Mouse (Mus musculus) intestine, embryonic 16.5 days (tissue): ENCODE measurements at regions not wholly inside any gene's neighbourhood (a gene's known extent, or its start where the extent isn't known, plus 50 kb on each side); places are given as distances from the start of the nearest gene placed in this dataset.

Source experiments
- ATAC-seq: fragments of 200-750 bp; cut with Nextera tagmentation; 2 replicates; pipeline ENCODE4 v1.8.0; 2017; ENCODE audit warnings: moderate TSS enrichment, moderate library complexity
- H3K27ac ChIP-seq: fragments of 300-500 bp; sonication (generic); 2 replicates; pipeline ENCODE4 v1.5.1; 2014; ENCODE audit warnings: mild to moderate bottlenecking, low read length
- H3K27me3 ChIP-seq: fragments of 300-500 bp; sonication (generic); replicated peaks from 2 replicates; pipeline ENCODE4 v1.6.1; 2014; ENCODE audit warnings: low read length, control low read depth, mixed read lengths; ENCODE audit not compliant: control insufficient read depth, insufficient read depth
- H3K36me3 ChIP-seq: fragments of 300-500 bp; sonication (generic); 2 replicates; pipeline ENCODE4 v1.6.1; 2014; ENCODE audit warnings: low read length, control low read depth; ENCODE audit not compliant: control insufficient read depth, insufficient read depth
- H3K4me1 ChIP-seq: fragments of 300-500 bp; sonication (generic); 2 replicates; pipeline ENCODE4 v1.6.1; 2014; ENCODE audit warnings: low read length, control low read depth, mixed read lengths; ENCODE audit not compliant: control insufficient read depth, insufficient read depth
- H3K4me2 ChIP-seq: fragments of 300-500 bp; sonication (generic); 2 replicates; pipeline ENCODE4 v1.6.1; 2014; ENCODE audit warnings: low read depth, low read length, control low read depth
- H3K4me3 ChIP-seq: fragments of 300-500 bp; sonication (generic); 2 replicates; pipeline ENCODE4 v1.5.1; 2014; ENCODE audit warnings: mild to moderate bottlenecking, low read length
- H3K9ac ChIP-seq: fragments of 300-500 bp; sonication (generic); 2 replicates; pipeline ENCODE4 v1.6.1; 2014; ENCODE audit warnings: low read depth, low read length
- H3K9me3 ChIP-seq: fragments of 300-500 bp; sonication (generic); 2 replicates; pipeline ENCODE4 v1.6.1; 2016; ENCODE audit warnings: low read length, control low read depth; ENCODE audit not compliant: control insufficient read depth
- WGBS: fragments of 180-500 bp; shearing (Covaris S2); extraction: QIAGEN DNeasy Blood & Tissue Kit; methylation state at CpG from one replicate; pipeline ENCODE4 v1.1.7; 2014; 5-methylcytosine and 5-hydroxymethylcytosine counted together

DNA sequence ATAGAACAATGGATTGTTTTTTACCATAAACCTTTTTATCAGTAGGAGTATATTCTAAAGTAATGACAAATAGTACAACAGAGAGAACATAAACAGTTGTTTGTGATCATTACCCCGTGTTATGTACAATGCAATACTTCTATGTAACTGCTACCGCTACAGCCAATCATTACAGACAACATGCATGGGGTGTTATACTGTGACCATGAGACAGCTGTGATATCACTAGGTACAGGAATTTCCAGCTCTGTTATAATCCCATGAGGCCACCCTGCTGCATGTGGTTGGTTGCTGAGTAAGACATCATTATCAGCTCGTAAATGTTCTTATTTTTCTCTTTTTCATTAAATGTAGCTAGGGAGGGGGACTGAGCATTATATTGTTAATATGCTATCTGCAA lies 59.6 kb upstream of the Aoah start:
- H3K4me1 ChIP-seq, result no peaks in the 10 kb centered on the region
- no peak overlapping the region for H3K27ac ChIP-seq
- no peaks in the 10 kb centered on the region for H3K36me3 ChIP-seq
- H3K4me2 ChIP-seq, result no peak overlapping the region
- peak; percentile 36; the same call in 1 of the 2 replicates for ATAC-seq
- no peaks in the 10 kb centered on the region for H3K27me3 ChIP-seq
- H3K9me3 ChIP-seq, result no peaks in the 10 kb centered on the region
- no peak overlapping the region for H3K4me3 ChIP-seq
- H3K9ac ChIP-seq, result no peak overlapping the region
- WGBS, result 86% methylated on average over 3 of the region's 3 CpGs

DNA sequence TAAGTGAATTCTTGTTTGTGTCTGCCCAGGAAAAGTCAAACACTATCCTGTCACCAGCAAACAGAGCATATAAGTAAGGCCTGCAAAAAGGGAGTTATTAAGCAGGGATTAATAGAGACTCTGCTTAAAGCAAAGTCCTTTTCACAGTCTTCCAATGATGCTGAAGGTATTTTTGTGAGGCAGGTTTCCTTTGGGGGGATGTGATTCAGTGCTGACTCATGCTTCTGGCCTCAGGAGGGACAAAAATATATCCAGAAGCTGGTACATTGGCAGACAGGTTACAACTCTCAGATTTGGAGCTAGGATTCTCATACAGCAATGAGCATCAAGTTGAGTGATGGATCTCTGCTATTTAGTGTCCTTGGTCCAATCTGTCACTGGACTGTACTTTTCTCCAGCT lies 57.3 kb upstream of the Aoah start:
- Histone ChIP-seq H3K36me3 (no peaks in the 10 kb centered on the region), H3K4me1 (no peaks in the 10 kb centered on the region), H3K27me3 (no peaks in the 10 kb centered on the region), H3K9ac (no peak overlapping the region), H3K27ac (no peak overlapping the region), H3K4me2 (no peak overlapping the region), H3K9me3 (no peaks in the 10 kb centered on the region), H3K4me3 (no peak overlapping the region)
- ATAC-seq, result no peak
